15 mouse cellular contexts compared by ENCODE assay signal in genomic region chr7:16412930-16413329, GRCm38 (mm10). TPM values are rescaled to one million over a fixed set of nuclear protein-coding genes. Genes with fewer than 3 reads are reported as not detected.
DNase-seq lines count a peak whose midpoint lies in the region; ATAC-seq lines count a peak whose summit lies in the region.
"Had no signal": no experiment of that assay in that cellular context is flagged by ENCODE, and none has a peak within 500 bp of the region (broad histone marks: within the 10 kb centered on the region; RNA-seq: fewer than 3 reads in every experiment).

No protein-coding gene starts in this region.

- H3K4me2 ChIP-seq in lung, embryonic 15.5 days, result no peak overlapping the region
- no peak overlapping the region for H3K4me2 ChIP-seq in liver, embryonic 16.5 days (ENCODE audit: low read depth, low read length)

- 86% methylated on average over 2 of the region's 2 CpGs for WGBS in heart, embryonic 10.5 days
- WGBS in lung, embryonic 15.5 days, result 52% methylated on average over 2 of the region's 2 CpGs
- WGBS in liver, embryonic 16.5 days (ENCODE audit: insufficient replicate concordance), result 93% methylated on average over 2 of the region's 2 CpGs

- H3K9me3 ChIP-seq in heart, embryonic 10.5 days, result no peaks in the 10 kb centered on the region
- no peaks in the 10 kb centered on the region for H3K9me3 ChIP-seq in lung, embryonic 15.5 days
- no peaks in the 10 kb centered on the region for H3K9me3 ChIP-seq in liver, embryonic 16.5 days (replicated peaks; ENCODE audit: control insufficient read depth, low read length)

- intact Hi-C loops in left cerebral cortex, postnatal 14 days (cut with DNase I), result no loop called here

- peaks cover 38% of the 10 kb centered on the region for H3K4me1 ChIP-seq in heart, embryonic 10.5 days
- peaks cover 30% of the 10 kb centered on the region for H3K4me1 ChIP-seq in lung, embryonic 15.5 days
- H3K4me1 ChIP-seq in liver, embryonic 16.5 days (ENCODE audit: control insufficient read depth, low read depth, low read length), result peaks cover 40% of the 10 kb centered on the region

- peaks cover 58% of the 10 kb centered on the region for H3K36me3 ChIP-seq in heart, embryonic 10.5 days
- H3K36me3 ChIP-seq in lung, embryonic 15.5 days, result peaks cover 28% of the 10 kb centered on the region
- peaks cover 20% of the 10 kb centered on the region for H3K36me3 ChIP-seq in liver, embryonic 16.5 days (ENCODE audit: control insufficient read depth, insufficient read depth)

- 0 out of 2 replicates have a peak, but pooled peaks have one; percentile 41 for ATAC-seq in lung, embryonic 15.5 days (ENCODE audit: borderline replicate concordance, extremely low read depth, low FRiP score, low TSS enrichment)
- ATAC-seq in liver, embryonic 16.5 days (ENCODE audit: low read depth), result no peak

- no peak overlapping the region for H3K4me3 ChIP-seq in heart, embryonic 10.5 days
- no peak overlapping the region for H3K4me3 ChIP-seq in lung, embryonic 15.5 days
- H3K4me3 ChIP-seq in liver, embryonic 16.5 days (ENCODE audit: low read depth, low read length), result no peak overlapping the region
- H3K4me3 ChIP-seq: erythroblast, embryonic 14.5 days; left cerebral cortex, adult 2 months had no signal

- H3K9ac ChIP-seq in lung, embryonic 15.5 days, result no peak overlapping the region
- no peak overlapping the region for H3K9ac ChIP-seq in liver, embryonic 16.5 days (ENCODE audit: low read depth, low read length)

- no peak for DNase-seq in heart, embryonic 10.5 days (ENCODE audit: low spot score)
- no peak for DNase-seq in heart, adult 18-20 months
- no peak for DNase-seq in lung, postnatal 14 days
- peak; percentile 66 for DNase-seq in retina, embryonic 14.5 days (ENCODE audit: low spot score)
- DNase-seq in urinary bladder, adult 2 months (ENCODE audit: low spot score), result no peak
- no peak for DNase-seq in left cerebral cortex, postnatal 14 days (ENCODE audit: low spot score in 2 of 2)
- DNase-seq: cerebellum, postnatal 36 days; gastrocnemius, postnatal 10 days; heart, postnatal 14 days; kidney, postnatal 14 days had no signal

- no peaks in the 10 kb centered on the region for H3K27me3 ChIP-seq in heart, embryonic 10.5 days (ENCODE audit: insufficient read depth, poor library complexity, severe bottlenecking)
- no peaks in the 10 kb centered on the region for H3K27me3 ChIP-seq in lung, embryonic 15.5 days
- no peaks in the 10 kb centered on the region for H3K27me3 ChIP-seq in liver, embryonic 16.5 days (ENCODE audit: control insufficient read depth, insufficient read depth, low read depth, low read length)

- H3K27ac ChIP-seq in heart, embryonic 10.5 days, result peak overlapping the region; percentile 73; the same call in 1 of the 2 replicates
- H3K27ac ChIP-seq in lung, embryonic 15.5 days, result peak overlapping the region; percentile 44; the same call in 1 of the 2 replicates
- peak overlapping the region; percentile 58 for H3K27ac ChIP-seq in liver, embryonic 16.5 days (ENCODE audit: low read length)
- H3K27ac ChIP-seq: left cerebral cortex, adult 2 months; macrophage had no signal

RNA-seq across cellular contexts. Expression of gene Zc3h4, which starts 12.2 kb away (rescaled TPM):
- polyA plus RNA-seq in heart, embryonic 10.5 days (2016; fragmentation: Nextera tagmentation; extraction: Ambion mirVana), result 12.9 and 19.4 TPM in 2 replicates
- total RNA-seq in heart, adult 18-20 months (2021), result 10 to 100 TPM; 25.4 to 34.5 TPM
- polyA plus RNA-seq in lung, embryonic 15.5 days (2015; fragmentation: Nextera tagmentation; extraction: Ambion mirVana), result 18.0 and 18.4 TPM in 2 replicates
- polyA plus RNA-seq in liver, embryonic 16.5 days (2015; fragmentation: Nextera tagmentation; extraction: Ambion mirVana), result 7.0 and 7.2 TPM in 2 replicates
- 23.2 and 29.9 TPM in 2 replicates for polyA plus RNA-seq in urinary bladder, adult 2 months (2012; rRNA removed)
- 10 to 100 TPM; 55.1 to 55.7 TPM for total RNA-seq in left cerebral cortex, postnatal 14 days (2021)

RNA-seq across cellular contexts. Expression of gene Sae1, which starts 25.3 kb away (rescaled TPM):
- 302 and 359 TPM in 2 replicates for polyA plus RNA-seq in heart, embryonic 10.5 days (2016; fragmentation: Nextera tagmentation; extraction: Ambion mirVana)
- total RNA-seq in heart, adult 18-20 months (2021), result 10 to 100 TPM; 37.3 to 40.6 TPM
- polyA plus RNA-seq in lung, embryonic 15.5 days (2015; fragmentation: Nextera tagmentation; extraction: Ambion mirVana), result 340 and 341 TPM in 2 replicates
- polyA plus RNA-seq in liver, embryonic 16.5 days (2015; fragmentation: Nextera tagmentation; extraction: Ambion mirVana), result 84.3 and 90.7 TPM in 2 replicates
- polyA plus RNA-seq in urinary bladder, adult 2 months (2012; rRNA removed), result 82.4 and 93.7 TPM in 2 replicates
- total RNA-seq in left cerebral cortex, postnatal 14 days (2021), result 100 to 1,000 TPM; 103 to 108 TPM

RNA-seq across cellular contexts. Expression of gene Tmem160, which starts 39.6 kb away (rescaled TPM):
- polyA plus RNA-seq in heart, embryonic 10.5 days (2016; fragmentation: Nextera tagmentation; extraction: Ambion mirVana), result 90.2 and 91.9 TPM in 2 replicates
- total RNA-seq in heart, adult 18-20 months (2021), result 100 to 1,000 TPM in 1 of 2 experiments, 10 to 100 TPM in 1; 87.4 to 101 TPM
- 43.2 and 48.5 TPM in 2 replicates for polyA plus RNA-seq in lung, embryonic 15.5 days (2015; fragmentation: Nextera tagmentation; extraction: Ambion mirVana)
- polyA plus RNA-seq in liver, embryonic 16.5 days (2015; fragmentation: Nextera tagmentation; extraction: Ambion mirVana), result 23.4 and 23.6 TPM in 2 replicates
- polyA plus RNA-seq in urinary bladder, adult 2 months (2012; rRNA removed), result 59.4 and 67.6 TPM in 2 replicates
- total RNA-seq in left cerebral cortex, postnatal 14 days (2021), result 10 to 100 TPM; 90.4 to 90.8 TPM
